Mouse (Mus musculus) liver, embryonic 12.5 days (tissue): ENCODE measurements around the gene Slc38a9. TPM values are rescaled to one million over a fixed set of nuclear protein-coding genes. Genes with fewer than 3 reads are reported as not detected.

Source experiments
- ATAC-seq: fragments of 200-750 bp; cut with Nextera tagmentation; 2 replicates; pipeline ENCODE4 v1.8.0; 2017; ENCODE audit warnings: moderate number of reproducible peaks, mild to moderate bottlenecking, moderate library complexity
- H3K27ac ChIP-seq: fragments of 300-500 bp; sonication (generic); 2 replicates; pipeline ENCODE4 v1.5.1; 2016; ENCODE audit warnings: mild to moderate bottlenecking
- H3K27me3 ChIP-seq: fragments of 300-500 bp; sonication (generic); replicated peaks from 2 replicates; pipeline ENCODE4 v1.6.1; 2016; ENCODE audit warnings: mild to moderate bottlenecking, moderate library complexity
- H3K36me3 ChIP-seq: fragments of 300-500 bp; sonication (generic); 2 replicates; pipeline ENCODE4 v1.6.1; 2016; ENCODE audit warnings: mild to moderate bottlenecking, moderate library complexity
- H3K4me1 ChIP-seq: fragments of 300-500 bp; sonication (generic); 2 replicates; pipeline ENCODE4 v1.6.1; 2016
- H3K4me2 ChIP-seq: fragments of 300-500 bp; sonication (generic); 2 replicates; pipeline ENCODE4 v1.6.1; 2016; ENCODE audit warnings: mild to moderate bottlenecking, moderate library complexity
- H3K4me3 ChIP-seq: fragments of 300-500 bp; sonication (generic); 2 replicates; pipeline ENCODE4 v1.5.1; 2016; ENCODE audit warnings: mild to moderate bottlenecking, moderate library complexity
- H3K9ac ChIP-seq: fragments of 300-500 bp; sonication (generic); 2 replicates; pipeline ENCODE4 v1.6.1; 2016; ENCODE audit warnings: mild to moderate bottlenecking, moderate library complexity
- H3K9me3 ChIP-seq: fragments of 300-500 bp; sonication (generic); replicated peaks from 2 replicates; pipeline ENCODE4 v1.6.1; 2016; ENCODE audit warnings: mild to moderate bottlenecking, moderate library complexity
- WGBS: fragments of 180-500 bp; shearing (Covaris S2); methylation state at CpG from one replicate; pipeline ENCODE4 v1.1.7; 2016; ENCODE audit not compliant: insufficient replicate concordance; 5-methylcytosine and 5-hydroxymethylcytosine counted together
- polyA plus RNA-seq: library from polyadenylated mRNA; unstranded; fragments of >200 nt; fragmentation: Nextera tagmentation; extraction: Ambion mirVana; gene quantifications from 2 replicates; pipeline ENCODE4 v1.2.1, GENCODE M21; 2016

Gene Slc38a9
- polyA plus RNA-seq, 1 experiment from 2014 or later, result 13.6 TPM

GRCm38 (mm10) chr13:112778407-112778806 lies 117.9 kb downstream of the Slc38a9 start:
- Histone ChIP-seq H3K9ac (no peak overlapping the region), H3K27me3 (peaks cover 21% of the 10 kb centered on the region), H3K36me3 (no peaks in the 10 kb centered on the region), H3K4me2 (no peak overlapping the region), H3K9me3 (no peaks in the 10 kb centered on the region), H3K4me1 (no peaks in the 10 kb centered on the region), H3K4me3 (no peak overlapping the region), H3K27ac (no peak overlapping the region)
- WGBS, result 69% methylated on average over 5 of the region's 5 CpGs
- no peak for ATAC-seq

GRCm38 (mm10) chr13:112785305-112785704 lies 124.8 kb downstream of the Slc38a9 start:
- Histone ChIP-seq H3K9ac (no peak overlapping the region), H3K4me3 (no peak overlapping the region), H3K9me3 (no peaks in the 10 kb centered on the region), H3K4me1 (no peaks in the 10 kb centered on the region), H3K36me3 (no peaks in the 10 kb centered on the region), H3K4me2 (no peak overlapping the region), H3K27me3 (peaks cover 15% of the 10 kb centered on the region; the same call in 1 of the 2 replicates), H3K27ac (no peak overlapping the region)
- ATAC-seq, result no peak
- 67% methylated on average over 7 of the region's 7 CpGs for WGBS

DNA sequence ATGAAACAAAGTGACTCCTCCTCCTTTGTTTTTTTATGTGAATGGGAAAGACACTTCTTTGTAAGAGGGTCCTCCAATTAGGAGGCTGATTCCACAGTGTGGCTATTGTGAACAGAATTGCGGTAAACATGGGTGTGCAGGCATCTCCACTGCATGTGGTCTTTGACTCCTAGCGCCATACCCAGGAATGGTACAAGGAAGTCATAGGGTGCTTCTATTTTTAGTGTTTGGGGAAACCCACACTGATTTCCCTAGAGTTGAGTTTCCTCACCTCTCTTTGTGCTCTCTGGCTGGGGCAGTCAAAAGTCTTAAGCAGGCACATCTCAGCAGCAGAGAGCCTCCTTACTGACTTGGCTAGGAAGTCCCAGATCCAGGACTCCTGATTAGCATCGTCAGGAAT lies 125.6 kb downstream of the Slc38a9 start:
- H3K27ac ChIP-seq, result no peak overlapping the region
- WGBS, result 57% methylated on average over 3 of the region's 3 CpGs
- no peaks in the 10 kb centered on the region for H3K9me3 ChIP-seq
- no peak for ATAC-seq
- 0 out of 2 replicates have a peak, but pooled peaks cover 3% of the 10 kb centered on the region for H3K4me1 ChIP-seq
- no peaks in the 10 kb centered on the region for H3K36me3 ChIP-seq
- no peak overlapping the region for H3K4me3 ChIP-seq
- no peak overlapping the region for H3K9ac ChIP-seq
- H3K27me3 ChIP-seq, result peaks cover 15% of the 10 kb centered on the region; the same call in 1 of the 2 replicates
- H3K4me2 ChIP-seq, result no peak overlapping the region

DNA sequence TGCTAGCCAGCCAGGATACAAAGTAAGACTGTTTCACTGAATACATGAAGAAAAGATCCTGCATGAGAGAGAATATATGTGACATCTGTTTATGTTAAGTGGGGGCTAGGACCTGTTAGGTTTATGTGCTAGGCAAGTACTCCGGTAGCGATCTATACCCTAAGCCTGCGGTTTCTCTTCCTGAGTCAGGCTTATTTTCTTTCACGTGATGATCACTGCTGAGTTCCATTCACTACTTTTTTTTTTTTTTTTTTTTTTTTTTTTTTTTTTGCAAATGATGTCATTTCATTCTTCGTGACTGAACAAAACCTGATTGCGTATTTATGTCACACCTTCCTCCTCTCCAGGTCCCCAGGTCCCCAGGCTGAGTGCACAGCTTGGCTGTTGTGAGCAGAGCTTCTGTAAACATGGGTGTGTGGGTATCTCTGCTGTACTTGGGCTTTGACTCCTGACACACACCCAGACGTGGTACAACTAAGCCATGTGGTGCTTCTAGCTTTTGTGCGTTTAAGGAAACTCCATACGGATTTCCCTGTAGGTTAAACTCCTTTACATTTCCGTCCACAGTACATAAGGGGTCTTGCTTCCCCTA lies 126.5 kb downstream of the Slc38a9 start:
- no peak overlapping the region for H3K27ac ChIP-seq
- peaks cover 15% of the 10 kb centered on the region; the same call in 1 of the 2 replicates for H3K27me3 ChIP-seq
- ATAC-seq, result no peak
- no peaks in the 10 kb centered on the region for H3K36me3 ChIP-seq
- no peak overlapping the region for H3K9ac ChIP-seq
- H3K4me3 ChIP-seq, result no peak overlapping the region
- 77% methylated on average over 10 of the region's 10 CpGs for WGBS
- H3K4me2 ChIP-seq, result no peak overlapping the region
- no peaks in the 10 kb centered on the region for H3K9me3 ChIP-seq
- H3K4me1 ChIP-seq, result 0 out of 2 replicates have a peak, but pooled peaks cover 3% of the 10 kb centered on the region

Other genes with a start within 250 kb of the Slc38a9 start
- gene Il6st, start 196.7 kb upstream of the Slc38a9 start, polyA plus RNA-seq, result 10.1 and 11.1 TPM in 2 replicates
- 0.06 and 0.14 TPM in 2 replicates for gene Il31ra, start 66.4 kb upstream of the Slc38a9 start, polyA plus RNA-seq
- gene Ddx4, start 8.3 kb upstream of the Slc38a9 start, polyA plus RNA-seq, result 0.35 and 0.49 TPM in 2 replicates
- gene Plpp1, start 140.0 kb downstream of the Slc38a9 start, polyA plus RNA-seq, result 28.6 and 30.8 TPM in 2 replicates